Mouse (Mus musculus): ENCODE data around the gene Cfdp1.

The Cfdp1 gene

DNA sequence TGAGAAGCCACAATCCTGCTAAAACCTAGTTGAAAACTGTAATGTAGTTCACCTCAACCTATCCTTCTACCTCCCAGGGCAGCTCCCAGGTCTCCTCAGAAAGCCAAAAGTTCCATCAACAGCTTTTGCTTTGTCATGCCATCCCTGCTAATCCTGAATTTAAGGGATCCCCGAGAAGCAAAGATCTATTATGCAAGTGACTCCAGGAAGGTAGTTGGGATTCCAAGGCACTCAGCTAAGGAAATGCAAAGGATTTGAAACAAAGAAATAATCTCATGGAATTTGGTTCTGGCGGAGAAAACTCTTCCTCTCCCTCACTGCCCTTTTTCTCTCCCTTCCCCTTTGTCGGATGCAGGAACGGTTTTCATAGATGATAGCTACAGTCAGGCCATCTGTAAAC, 64.9 kb downstream of the Cfdp1 start:
- DNase-seq = no peak

- DNase-seq = no peak
Observed at GRCm38 (mm10) chr8:111788497-111788896, 65.6 kb downstream of the Cfdp1 start.

DNA sequence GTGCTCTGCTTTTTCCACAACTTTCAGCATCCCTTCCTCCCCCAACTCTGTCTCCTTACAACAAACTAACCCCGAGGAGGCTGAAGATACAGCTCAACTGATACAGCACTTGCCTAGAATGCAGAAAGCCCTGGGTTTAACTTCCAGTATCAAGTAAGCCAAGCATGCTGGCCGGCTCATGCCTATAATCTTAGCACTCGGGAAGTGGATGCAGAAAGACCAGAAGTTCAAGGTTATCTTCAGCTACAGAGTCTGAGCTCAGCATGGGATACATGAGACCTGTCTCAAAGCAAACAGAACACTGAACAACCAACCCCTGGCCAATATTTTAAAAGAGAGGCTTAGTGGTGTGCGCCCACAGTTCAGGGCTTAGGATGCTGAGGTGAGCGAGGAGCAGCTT, 66.0 kb downstream of the Cfdp1 start:
- DNase-seq = no peak

DNA sequence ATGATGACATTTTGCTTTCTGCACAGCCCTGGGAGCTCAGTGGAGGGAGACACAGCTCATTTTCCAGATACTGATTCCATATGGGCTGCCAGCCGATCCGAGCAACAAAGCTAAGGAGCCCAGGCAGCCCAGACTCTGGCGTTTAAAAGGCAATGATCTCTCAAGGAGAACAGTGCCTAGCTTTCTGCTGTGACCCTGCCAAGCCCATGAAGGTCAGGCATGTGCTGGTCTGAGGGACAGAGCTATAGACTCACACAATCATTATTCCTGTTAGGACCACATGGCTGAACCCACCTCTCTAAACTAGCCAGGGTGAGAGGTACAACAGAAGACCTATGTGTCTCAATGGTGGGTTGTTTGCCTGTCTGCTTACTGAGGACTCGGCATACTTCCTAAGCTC, 66.4 kb downstream of the Cfdp1 start:
- no peak for DNase-seq

DNA sequence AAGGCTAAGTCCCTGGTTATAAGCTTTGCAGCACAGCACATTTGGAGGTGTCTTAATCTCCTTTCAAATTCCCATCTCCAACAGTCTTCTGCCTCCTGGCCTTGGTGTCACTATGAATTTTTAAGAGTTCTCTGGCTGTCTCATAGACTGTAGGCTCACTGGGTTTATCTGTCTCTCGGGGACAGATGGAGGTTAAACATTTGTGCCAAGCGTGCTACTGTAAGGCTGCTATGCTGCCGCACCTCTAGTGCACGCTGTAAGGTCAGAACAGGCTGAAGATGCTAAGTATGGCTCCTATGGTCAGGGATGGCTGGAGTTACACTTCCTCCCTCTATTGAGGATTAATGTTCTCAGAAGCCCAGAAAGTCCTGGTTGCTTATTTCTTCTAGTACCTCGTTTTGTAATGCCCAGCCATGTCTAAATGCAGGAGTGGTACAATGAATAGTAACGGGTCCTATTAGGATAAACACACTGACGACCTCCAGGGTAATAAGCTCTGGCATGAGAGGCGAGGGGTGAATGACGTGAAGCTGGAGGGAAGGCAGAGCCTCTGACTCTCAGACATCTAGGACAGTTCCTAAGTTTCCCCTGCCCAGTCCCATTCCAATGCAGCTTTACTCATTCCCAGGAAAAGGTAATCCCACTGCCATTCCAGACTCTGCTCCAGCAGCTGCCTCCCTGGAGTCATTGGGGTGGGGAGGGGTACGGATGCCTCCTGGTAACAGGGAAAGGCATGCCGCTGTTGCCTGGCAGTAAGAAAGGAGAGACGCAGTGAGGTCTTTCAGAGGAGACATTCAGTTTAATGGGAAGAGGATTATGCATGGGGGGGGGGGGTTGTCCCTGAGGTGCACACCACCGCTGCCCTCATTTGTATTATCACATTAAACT, 67.1 kb downstream of the Cfdp1 start:
- no peak for DNase-seq

- no peak for DNase-seq
Observed at GRCm38 (mm10) chr8:111786116-111786515, 68.0 kb downstream of the Cfdp1 start.

DNA sequence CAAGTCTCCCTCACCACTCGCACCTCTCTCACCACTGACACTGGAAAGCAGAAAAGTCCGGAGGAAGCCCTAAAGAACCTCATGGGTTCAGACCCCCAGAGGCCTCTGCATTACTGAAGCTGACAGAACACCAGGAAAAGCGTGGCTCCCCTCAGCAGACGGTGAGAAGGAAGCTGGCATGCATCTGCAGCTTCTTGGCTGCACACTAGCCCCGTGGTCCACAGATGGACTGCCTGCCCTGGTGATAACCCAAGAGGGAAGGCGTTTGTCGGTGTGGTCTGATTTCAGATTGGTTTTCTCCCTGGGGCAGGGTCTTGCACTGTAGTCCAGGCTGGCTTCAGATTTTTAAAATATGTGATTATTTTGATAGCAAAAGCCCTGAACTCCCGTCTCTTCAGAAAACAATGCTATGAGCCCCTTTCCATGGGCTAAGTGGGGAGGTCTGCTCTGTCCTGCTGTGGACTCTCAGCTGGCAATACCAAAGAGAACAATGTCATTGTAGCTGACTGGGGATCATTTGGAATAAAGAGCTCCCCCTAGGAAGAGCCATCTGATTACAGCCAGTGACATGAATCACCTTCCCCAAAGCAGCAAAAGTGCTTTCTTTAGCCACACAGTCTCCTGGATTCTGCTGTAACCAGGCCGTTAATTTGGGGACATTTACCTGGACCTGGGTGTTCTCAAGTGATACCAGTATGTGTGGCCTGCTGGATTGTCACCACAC, 71.3 kb downstream of the Cfdp1 start:
- DNase-seq = no peak

DNA sequence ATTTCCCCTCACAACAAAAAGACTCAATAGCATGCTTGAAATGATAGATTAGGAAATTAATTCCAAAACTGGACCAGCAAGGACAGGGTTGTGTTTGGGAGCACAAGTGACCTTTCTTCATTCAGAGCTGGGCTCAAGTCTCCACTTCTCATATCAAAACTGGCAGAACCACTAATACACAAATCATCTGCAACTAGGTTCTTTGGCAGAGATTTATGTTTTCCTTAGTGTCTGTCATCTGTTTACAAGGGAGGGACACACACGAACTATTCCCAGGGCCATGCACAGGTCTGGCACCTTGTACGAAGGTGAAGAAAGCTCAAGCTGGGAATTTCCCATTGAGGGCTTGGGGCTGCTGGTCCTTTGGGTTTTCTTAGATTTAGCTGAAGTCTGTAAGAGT, 71.9 kb downstream of the Cfdp1 start:
- DNase-seq = no peak

DNA sequence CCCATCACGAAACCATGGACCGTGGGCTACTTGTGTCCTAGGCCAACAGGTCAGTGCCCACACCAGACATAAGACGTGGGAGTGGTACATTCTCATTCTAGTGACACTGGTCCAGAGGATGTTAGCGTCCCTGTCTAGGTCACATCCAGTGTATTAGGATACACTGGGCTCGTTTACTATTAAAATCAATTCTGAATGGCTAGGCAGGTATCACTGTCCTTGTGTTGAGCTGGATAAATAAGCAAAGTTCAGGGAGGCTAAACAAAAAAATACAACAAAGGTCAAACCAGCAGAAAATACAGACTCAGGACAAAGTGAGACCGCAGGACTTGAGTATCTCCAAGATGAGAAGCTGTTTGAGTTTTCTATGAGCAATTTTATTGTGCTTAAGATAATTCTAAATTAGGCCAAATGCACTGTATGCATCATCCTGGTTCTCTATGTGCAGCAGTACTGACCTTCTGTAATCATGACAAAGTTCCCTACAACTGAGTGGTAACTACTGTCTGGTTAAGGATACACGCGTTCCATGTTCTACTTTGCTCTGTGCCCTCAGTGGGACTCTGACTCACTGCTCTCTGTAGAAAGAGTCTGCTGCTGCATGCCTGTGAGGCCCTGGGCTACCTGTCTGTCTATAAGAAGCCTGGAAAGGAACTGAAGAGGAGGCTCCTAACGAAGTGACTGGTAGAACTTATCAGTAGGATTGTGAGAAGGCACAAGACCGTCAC, 73.2 kb downstream of the Cfdp1 start:
- no peak for DNase-seq

DNA sequence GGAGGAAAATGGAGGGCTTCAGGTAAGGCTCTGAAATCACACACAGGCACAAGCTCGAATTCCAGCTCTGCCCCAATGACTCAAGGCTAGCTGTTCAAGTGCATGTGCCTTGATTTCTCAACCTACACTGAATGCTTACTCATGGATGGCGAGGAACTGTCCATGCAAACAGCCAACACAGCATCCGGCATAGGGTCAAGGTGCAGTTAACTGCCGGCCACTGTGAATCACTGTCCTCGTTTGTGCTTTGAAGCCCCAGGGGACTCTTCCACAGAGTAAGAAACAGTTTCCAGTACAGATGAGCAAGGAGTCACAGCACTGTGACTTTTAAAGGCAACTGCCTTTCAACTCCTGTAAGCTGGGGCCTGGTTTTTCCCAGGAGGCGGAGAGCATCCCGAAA, 74.4 kb downstream of the Cfdp1 start:
- DNase-seq = peak; percentile 62

- DNase-seq = no peak
Observed at GRCm38 (mm10) chr8:111778801-111779200, 75.3 kb downstream of the Cfdp1 start.

DNA sequence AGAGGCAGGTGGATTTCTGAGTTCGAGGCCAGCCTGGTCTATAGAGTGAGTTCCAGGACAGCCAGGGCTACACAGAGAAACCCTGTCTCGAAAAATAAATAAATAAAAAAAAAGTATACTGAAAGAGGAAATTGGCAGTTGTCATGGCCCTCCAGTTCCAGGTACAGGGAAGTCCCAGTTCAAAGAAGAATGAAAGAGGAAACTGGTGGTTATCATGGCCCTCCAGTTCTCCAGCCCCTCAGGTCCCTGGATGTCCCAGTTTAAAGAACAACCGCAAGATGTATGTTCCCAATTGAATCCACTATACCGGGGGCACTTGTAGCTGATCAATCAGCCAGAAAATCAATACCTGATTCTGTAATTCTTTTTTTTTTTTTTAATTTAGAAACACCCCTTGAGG, 77.6 kb downstream of the Cfdp1 start:
- no peak for DNase-seq

DNA sequence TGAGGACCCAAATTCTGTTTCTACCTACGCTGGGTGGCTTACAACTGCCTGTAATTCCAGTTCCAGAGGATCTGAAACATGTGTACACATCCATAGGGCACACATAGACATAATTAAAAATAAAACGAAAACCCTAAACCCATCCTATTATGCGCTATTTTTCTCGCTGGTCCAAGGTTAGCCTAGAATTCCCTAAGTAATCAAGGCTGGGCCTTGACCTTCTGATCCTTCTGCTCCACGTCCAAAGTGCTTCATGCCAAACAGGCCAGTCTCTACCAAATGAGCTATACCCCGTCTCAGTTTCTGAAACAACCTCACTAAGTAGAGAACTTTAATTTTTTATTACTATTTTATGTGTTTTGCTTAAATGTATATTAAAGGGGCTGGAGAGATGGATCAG, 78.3 kb downstream of the Cfdp1 start:
- no peak for DNase-seq

DNA sequence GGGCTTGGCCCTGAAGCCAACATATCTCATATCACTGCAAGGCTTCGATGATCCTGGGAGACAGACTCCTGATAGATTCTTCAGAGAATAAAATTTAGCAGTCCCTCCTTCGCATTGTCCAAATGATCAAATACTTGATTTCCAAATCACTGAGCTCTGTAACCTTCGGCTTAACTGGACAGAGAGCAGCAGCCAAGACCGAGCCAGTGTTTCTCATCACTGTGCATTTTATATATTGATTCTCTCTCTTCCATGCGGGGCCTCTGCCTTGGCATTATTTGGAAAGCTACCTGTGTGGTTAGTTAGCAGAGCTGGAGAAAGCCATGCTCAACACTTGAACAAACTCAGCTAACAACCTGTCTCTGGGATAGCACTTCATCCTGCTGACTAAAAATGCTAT, 80.6 kb downstream of the Cfdp1 start:
- DNase-seq = no peak

GRCm38 (mm10) chr8:111773057-111773456, 81.0 kb downstream of the Cfdp1 start:
- DNase-seq = no peak

DNA sequence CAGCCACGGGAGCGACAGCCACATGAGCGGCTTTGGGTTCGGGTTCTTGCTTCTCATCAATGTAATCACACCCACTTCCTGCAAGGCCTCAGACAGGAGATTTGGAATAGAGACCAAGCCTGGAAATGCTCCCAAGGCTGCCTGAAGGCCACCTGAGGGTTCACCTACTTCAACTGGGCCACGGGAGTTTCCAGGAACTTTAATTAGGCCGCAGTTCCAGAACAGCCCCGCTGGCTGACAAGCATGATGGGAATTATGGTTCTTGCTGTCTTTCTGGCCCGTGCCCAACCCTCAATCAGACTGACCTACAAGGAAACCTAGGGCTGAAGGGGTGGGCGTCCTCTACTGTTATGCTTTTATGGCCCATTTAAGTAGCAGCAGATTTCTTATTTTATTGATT, 82.0 kb downstream of the Cfdp1 start:
- DNase-seq = no peak

DNA sequence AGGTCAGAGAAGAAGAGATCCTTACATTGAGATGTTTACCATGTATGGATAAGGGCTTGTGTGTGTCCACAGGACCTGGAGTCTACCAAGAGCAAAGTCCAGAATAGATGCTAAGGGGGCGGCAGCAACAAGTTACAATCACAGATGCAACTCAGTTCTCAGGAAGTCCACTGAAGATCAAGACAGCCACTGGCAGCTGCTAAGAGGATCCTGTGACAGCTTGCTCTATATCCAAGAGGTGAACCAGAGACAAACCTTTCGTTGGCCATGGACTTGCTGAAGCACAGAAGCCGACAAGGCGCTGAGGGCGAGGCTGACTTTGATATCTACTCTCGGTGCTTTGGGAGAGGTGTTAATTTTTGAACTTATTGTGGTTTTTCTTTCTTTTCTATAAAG, 82.5 kb downstream of the Cfdp1 start:
- no peak for DNase-seq

DNA sequence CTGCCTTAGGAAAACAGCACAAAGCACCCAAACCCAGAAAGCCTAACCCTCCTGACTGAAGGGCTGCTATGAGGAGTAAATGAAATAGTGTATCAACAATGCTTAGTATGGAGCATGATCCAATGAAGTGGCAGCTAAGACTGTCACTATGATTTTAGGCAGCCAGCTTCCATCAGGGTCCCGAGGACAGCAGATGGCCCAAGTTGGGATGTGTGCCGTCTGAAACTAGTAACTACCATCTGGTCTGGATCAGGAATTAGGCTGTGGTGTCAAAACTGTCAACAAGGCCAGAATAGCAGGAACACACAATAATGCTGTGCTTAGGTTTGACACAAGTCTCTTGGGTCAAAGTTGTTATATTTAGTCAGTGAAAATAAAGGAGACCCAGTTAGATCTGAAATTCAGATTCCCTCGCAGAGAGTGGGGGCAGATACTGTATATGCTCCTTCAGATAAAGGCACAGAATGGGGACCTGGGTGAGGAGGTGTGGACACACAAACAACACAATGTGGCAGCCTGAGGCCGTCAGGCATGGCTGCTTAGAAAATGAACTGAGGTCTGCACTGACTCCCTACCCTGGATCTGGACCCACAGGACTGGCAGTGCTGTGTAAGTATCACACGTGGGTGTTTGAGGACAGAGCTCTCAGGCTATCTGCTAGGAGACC, 83.0 kb downstream of the Cfdp1 start:
- no peak for DNase-seq

DNA sequence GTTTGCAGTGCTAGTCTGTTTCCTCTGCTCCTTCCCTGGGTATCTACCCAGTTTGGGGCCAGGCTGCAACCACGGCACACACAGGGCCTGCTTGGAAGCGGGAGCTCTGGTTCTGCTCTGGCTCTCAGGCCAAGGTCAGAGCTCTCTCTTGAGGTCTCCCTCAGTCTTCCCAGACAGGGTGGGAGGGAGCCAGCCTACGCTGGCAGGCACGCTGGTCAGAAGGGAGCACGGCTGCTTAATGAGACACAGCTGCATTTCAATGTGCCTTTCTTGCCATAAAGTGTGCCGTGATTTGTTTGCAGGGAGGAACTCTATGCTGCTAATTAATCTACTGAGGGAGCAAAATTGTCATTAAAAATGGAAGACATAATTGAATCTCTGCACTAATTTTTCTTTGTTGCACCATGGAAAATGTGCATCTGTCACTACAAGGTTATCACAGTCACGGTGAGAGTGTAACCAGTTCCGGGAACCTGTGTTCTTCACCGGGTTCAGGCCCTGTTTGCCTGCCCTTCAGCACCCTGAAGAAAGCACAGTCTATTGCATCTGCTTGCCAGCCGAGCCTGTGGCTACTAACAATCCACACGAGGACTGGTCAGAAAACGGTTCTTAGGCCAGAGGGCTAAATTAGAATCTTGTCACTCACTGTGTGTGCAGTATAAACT, 84.2 kb downstream of the Cfdp1 start:
- peak; percentile 51 for DNase-seq

DNA sequence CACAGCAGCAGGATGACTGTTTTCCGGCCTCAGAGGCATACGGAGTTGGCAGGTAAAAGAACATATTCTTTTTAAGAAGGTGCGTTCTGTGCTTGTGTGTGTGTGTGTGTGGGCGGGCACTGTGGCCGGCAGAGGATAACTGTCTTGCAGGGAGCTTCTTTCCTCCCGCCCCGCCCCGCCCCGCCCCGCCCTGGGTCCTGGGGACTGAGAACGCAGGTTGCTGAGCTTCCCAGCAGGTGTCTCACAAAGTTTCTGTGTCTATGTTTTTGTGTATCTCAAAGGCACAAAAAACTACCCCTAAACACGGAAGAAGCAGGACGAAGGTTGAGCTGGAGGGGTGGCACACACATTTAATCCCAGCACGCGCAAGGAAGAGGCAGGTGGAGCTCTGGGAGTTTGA, 84.8 kb downstream of the Cfdp1 start:
- no peak for DNase-seq

DNA sequence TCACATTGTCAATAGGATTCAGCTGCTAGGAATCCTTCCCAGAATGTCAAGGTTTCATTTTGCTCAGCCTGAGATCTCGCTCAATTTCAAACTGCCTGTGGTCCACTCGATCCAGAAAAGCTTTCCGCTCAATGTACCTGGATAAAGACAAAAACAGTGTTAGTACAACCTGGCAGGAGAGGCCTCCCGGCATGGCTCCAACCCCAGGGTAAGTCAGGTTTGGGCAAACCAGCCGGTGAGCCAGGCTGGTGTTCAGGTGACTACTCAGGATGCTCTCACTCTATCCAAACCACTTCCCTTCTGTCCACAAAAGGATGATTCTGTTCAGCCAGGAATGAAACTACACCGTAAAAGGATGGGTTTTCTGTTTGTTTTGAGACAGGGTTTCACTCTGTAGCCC, 85.4 kb downstream of the Cfdp1 start:
- DNase-seq = no peak

GRCm38 (mm10) chr8:111765616-111766015, 88.5 kb downstream of the Cfdp1 start:
- no peak for DNase-seq

- DNase-seq = no peak
Observed at GRCm38 (mm10) chr8:111765096-111765495, 89.0 kb downstream of the Cfdp1 start.

Data from kidney, postnatal 14 days (tissue).